Mouse (Mus musculus) central nervous system, embryonic 18 days (tissue): ENCODE data around the gene Grcc10. TPM values are rescaled to one million over a fixed set of nuclear protein-coding genes. Genes with fewer than 3 reads are reported as not detected.

ENCODE experiments used
- polyA plus RNA-seq: library from polyadenylated mRNA; depleted of rRNA; stranded (reverse); fragments of >200 nt; gene quantifications from 2 replicates; pipeline ENCODE4 v1.2.3, GENCODE M21; 2012; rRNA removed

The Grcc10 gene
- polyA plus RNA-seq: 564 and 575 TPM in 2 replicates

GRCm38 (mm10) chr6:124740888-124741761, at the start of gene Grcc10:
TSS of gene Grcc10 (minus strand) at chr6:124741374.

GRCm38 (mm10) chr6:124779222-124779983, 38.2 kb upstream of the Grcc10 start, which contains the start of gene Lrrc23:
TSS of gene Lrrc23 (minus strand) at chr6:124779727.

GRCm38 (mm10) chr6:124769101-124769765, 28.1 kb upstream of the Grcc10 start, which contains the start of gene Eno2:
TSS of gene Eno2 (minus strand) at chr6:124769673.

GRCm38 (mm10) chr6:124755831-124756595, 14.8 kb upstream of the Grcc10 start, which contains the start of the genes Gm45234 and Atn1:
TSS of gene Gm45234 (minus strand) at chr6:124756021.
TSS of gene Atn1 (minus strand) at chr6:124756524.

GRCm38 (mm10) chr6:124738511-124739023, 2.6 kb downstream of the Grcc10 start, which contains the start of gene Ptpn6:
TSS of gene Ptpn6 (minus strand) at chr6:124738714.

GRCm38 (mm10) chr6:124711824-124712782, 29.1 kb downstream of the Grcc10 start, which contains the start of the genes Emg1 and Phb2:
TSS of gene Emg1 (minus strand) at chr6:124712178.
TSS of gene Phb2 (plus strand) at chr6:124712336.

Other genes starting within 250 kb of the Grcc10 start
- gene C1rl, start 248.3 kb downstream of the Grcc10 start, polyA plus RNA-seq: 0.08 and 0.22 TPM in 2 replicates
- gene C1ra, start 229.0 kb downstream of the Grcc10 start, polyA plus RNA-seq: 0.40 and 0.65 TPM in 2 replicates
- gene C1s1, start 199.0 kb downstream of the Grcc10 start, polyA plus RNA-seq: 1.8 and 2.3 TPM in 2 replicates
- gene C1rb, start 171.1 kb downstream of the Grcc10 start, polyA plus RNA-seq: not detected in 2 replicates
- 0.74 and 0.79 TPM in 2 replicates for gene C1s2, start 105.3 kb downstream of the Grcc10 start, polyA plus RNA-seq
- 48.3 and 54.5 TPM in 2 replicates for gene Lpcat3, start 78.3 kb downstream of the Grcc10 start, polyA plus RNA-seq
- 93.9 and 100 TPM in 2 replicates for gene Emg1, start 29.2 kb downstream of the Grcc10 start, polyA plus RNA-seq
- gene Phb2, start 29.0 kb downstream of the Grcc10 start, polyA plus RNA-seq: 139 and 149 TPM in 2 replicates
- gene Ptpn6, start 2.7 kb downstream of the Grcc10 start, polyA plus RNA-seq: 2.6 and 2.9 TPM in 2 replicates
- gene Gm45234, start 14.6 kb upstream of the Grcc10 start, polyA plus RNA-seq: not detected in 2 replicates
- 53.4 and 64.6 TPM in 2 replicates for gene Atn1, start 15.2 kb upstream of the Grcc10 start, polyA plus RNA-seq
- gene Eno2, start 28.3 kb upstream of the Grcc10 start, polyA plus RNA-seq: 119 and 125 TPM in 2 replicates
- gene Lrrc23, start 38.4 kb upstream of the Grcc10 start, polyA plus RNA-seq: 8.5 and 10.6 TPM in 2 replicates
- 4.8 and 7.0 TPM in 2 replicates for gene Spsb2, start 67.3 kb upstream of the Grcc10 start, polyA plus RNA-seq
- 410 and 448 TPM in 2 replicates for gene Tpi1, start 72.9 kb upstream of the Grcc10 start, polyA plus RNA-seq
- gene Usp5, start 88.1 kb upstream of the Grcc10 start, polyA plus RNA-seq: 147 and 151 TPM in 2 replicates
- 23.5 and 24.3 TPM in 2 replicates for gene Cdca3, start 88.2 kb upstream of the Grcc10 start, polyA plus RNA-seq
- 0.63 and 2.5 TPM in 2 replicates for gene Gnb3, start 98.9 kb upstream of the Grcc10 start, polyA plus RNA-seq
- gene P3h3, start 116.4 kb upstream of the Grcc10 start, polyA plus RNA-seq: 140 and 149 TPM in 2 replicates
- gene Gpr162, start 122.6 kb upstream of the Grcc10 start, polyA plus RNA-seq: 132 and 136 TPM in 2 replicates
- 0.13 and 0.17 TPM in 2 replicates for gene Cd4, start 146.8 kb upstream of the Grcc10 start, polyA plus RNA-seq
- gene Lag3, start 170.3 kb upstream of the Grcc10 start, polyA plus RNA-seq: 2.9 and 3.3 TPM in 2 replicates
- gene Ptms, start 178.7 kb upstream of the Grcc10 start, polyA plus RNA-seq: 1,878 and 2,539 TPM in 2 replicates
- 582 and 592 TPM in 2 replicates for gene Mlf2, start 190.0 kb upstream of the Grcc10 start, polyA plus RNA-seq
- 141 and 143 TPM in 2 replicates for gene Cops7a, start 224.2 kb upstream of the Grcc10 start, polyA plus RNA-seq